Mouse (Mus musculus): ENCODE measurements at regions not wholly inside any gene's neighbourhood (a gene's known extent, or its start where the extent isn't known, plus 50 kb on each side); places are given as distances from the start of the nearest gene placed in this dataset.
A peak's percentile ranks its signal among the peaks of the same experiment; 100 is the strongest.

DNA sequence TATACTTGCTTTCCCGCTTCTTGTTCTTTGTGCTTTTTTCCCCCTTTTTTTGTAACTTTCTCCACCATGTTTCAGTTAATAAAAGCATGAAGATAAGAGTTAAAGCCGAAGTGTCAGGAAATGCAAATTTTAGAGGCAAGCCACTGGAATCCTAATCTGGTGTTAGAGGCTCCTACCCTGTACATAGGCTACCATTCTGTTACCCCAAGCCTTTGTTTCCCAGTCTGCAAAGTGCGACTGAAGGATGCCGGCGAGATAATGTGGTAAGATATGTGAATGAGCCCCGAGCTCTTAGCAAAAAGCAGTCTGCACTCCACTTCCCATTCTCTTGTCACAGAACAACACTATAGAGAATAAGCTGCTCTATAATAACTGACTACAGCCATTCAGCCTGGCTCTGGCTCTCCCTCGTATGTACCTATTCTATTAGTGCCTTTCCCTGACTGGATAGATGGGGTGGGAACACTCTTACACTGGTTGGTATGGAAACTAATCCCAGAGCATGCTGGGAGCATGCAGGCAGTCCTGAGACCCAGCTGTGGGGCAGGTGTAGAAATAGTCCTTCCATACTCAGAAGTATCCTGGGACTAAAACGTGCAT is 229.7 kb upstream of the Daam1 start:
- ATAC-seq (ENCODE audit: low FRiP score, low read depth) = peak; percentile 69; the same call in 1 of the 2 replicates
- WGBS = 50% methylated on average over 8 of the region's 8 CpGs
- no peaks in the 10 kb centered on the region for H3K27me3 ChIP-seq
- H3K4me2 ChIP-seq = no peak overlapping the region
- no peak overlapping the region for H3K9ac ChIP-seq
- H3K27ac ChIP-seq (replicated peaks) = peak overlapping the region; percentile 52; the same call in 1 of the 2 replicates
- H3K36me3 ChIP-seq = no peaks in the 10 kb centered on the region
- H3K9me3 ChIP-seq = no peaks in the 10 kb centered on the region
- no peak overlapping the region for H3K4me3 ChIP-seq
- peaks cover 15% of the 10 kb centered on the region; the same call in 1 of the 2 replicates for H3K4me1 ChIP-seq (replicated peaks)

- 90% methylated on average over 10 of the region's 10 CpGs for WGBS
- no peaks in the 10 kb centered on the region for H3K27me3 ChIP-seq
Observed at GRCm38 (mm10) chr12:71603136-71603535, 227.7 kb upstream of the Daam1 start.

DNA sequence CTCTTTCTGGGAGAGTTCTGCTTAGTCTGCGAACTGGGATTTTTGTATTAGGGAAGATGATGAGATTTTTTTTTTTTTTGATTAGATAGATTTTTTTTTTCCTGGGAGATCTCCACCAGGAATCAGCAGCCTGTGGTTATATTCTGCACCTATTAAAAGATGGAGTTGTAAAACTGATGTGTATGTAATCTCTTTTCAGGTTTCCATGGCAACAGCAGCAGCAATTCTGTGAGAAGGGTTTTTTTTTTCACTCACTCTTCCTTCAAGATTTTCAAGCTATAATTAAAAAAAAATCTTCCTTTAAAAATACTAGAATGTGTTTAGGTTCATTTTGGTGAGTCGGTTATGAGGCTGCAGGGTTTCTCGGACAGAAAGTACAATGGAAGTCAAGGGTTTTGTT is 224.5 kb upstream of the Daam1 start:
- Histone ChIP-seq H3K4me3 (no peak overlapping the region), H3K27ac (replicated peaks) (peak overlapping the region; percentile 72), H3K27me3 (no peaks in the 10 kb centered on the region), H3K9ac (no peak overlapping the region), H3K4me2 (no peak overlapping the region), H3K4me1 (replicated peaks) (peaks cover 16% of the 10 kb centered on the region), H3K9me3 (no peaks in the 10 kb centered on the region), H3K36me3 (no peaks in the 10 kb centered on the region)
- no peak for ATAC-seq (ENCODE audit: low FRiP score, low read depth)
- WGBS = 47% methylated on average over 3 of the region's 3 CpGs

More at GRCm38 (mm10) chr12:71603136-71603535, 227.7 kb upstream of the Daam1 start:
- no peak for ATAC-seq (ENCODE audit: low FRiP score, low read depth)
- no peaks in the 10 kb centered on the region for H3K36me3 ChIP-seq
- no peak overlapping the region for H3K27ac ChIP-seq (replicated peaks)
- H3K4me1 ChIP-seq (replicated peaks) = peaks cover 24% of the 10 kb centered on the region
- H3K9me3 ChIP-seq = no peaks in the 10 kb centered on the region
- H3K4me3 ChIP-seq = no peak overlapping the region
- no peak overlapping the region for H3K4me2 ChIP-seq
- H3K9ac ChIP-seq = no peak overlapping the region

DNA sequence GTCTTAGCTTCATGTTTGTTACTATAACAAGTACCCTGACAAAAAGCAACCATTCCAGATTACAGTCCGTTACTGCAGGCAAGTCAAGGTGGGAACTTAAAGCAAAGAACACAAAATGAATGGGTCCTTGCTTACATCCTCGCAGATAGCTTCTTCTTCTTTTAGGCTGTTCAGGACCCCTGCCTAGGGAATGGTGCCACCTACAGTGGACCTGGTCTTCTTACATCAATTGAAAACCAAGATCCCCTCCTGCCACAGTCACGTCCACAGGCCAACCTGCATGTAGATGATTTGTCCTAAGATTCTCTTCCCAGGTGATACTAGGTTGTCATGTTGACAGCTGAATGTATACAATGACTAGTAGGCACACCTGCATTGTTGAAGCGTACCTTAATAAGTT is 222.9 kb upstream of the Daam1 start:
- H3K27ac ChIP-seq (replicated peaks) = no peak overlapping the region
- no peaks in the 10 kb centered on the region for H3K9me3 ChIP-seq
- no peak for ATAC-seq (ENCODE audit: low FRiP score, low read depth)
- no peak overlapping the region for H3K4me2 ChIP-seq
- H3K4me1 ChIP-seq (replicated peaks) = peaks cover 12% of the 10 kb centered on the region
- H3K36me3 ChIP-seq = no peaks in the 10 kb centered on the region
- 94% methylated on average over 4 of the region's 4 CpGs for WGBS
- no peak overlapping the region for H3K9ac ChIP-seq
- H3K4me3 ChIP-seq = no peak overlapping the region
- no peaks in the 10 kb centered on the region for H3K27me3 ChIP-seq

- no peaks in the 10 kb centered on the region for H3K4me1 ChIP-seq (replicated peaks)
- H3K9ac ChIP-seq = no peak overlapping the region
- 70% methylated on average over 8 of the region's 8 CpGs for WGBS
- no peak overlapping the region for H3K4me3 ChIP-seq
- no peak overlapping the region for H3K4me2 ChIP-seq
- H3K27me3 ChIP-seq = no peaks in the 10 kb centered on the region
- no peak overlapping the region for H3K27ac ChIP-seq (replicated peaks)
- H3K9me3 ChIP-seq = no peaks in the 10 kb centered on the region
- no peaks in the 10 kb centered on the region for H3K36me3 ChIP-seq
- no peak for ATAC-seq (ENCODE audit: low FRiP score, low read depth)
Observed at GRCm38 (mm10) chr12:71613326-71613725, 217.6 kb upstream of the Daam1 start.

DNA sequence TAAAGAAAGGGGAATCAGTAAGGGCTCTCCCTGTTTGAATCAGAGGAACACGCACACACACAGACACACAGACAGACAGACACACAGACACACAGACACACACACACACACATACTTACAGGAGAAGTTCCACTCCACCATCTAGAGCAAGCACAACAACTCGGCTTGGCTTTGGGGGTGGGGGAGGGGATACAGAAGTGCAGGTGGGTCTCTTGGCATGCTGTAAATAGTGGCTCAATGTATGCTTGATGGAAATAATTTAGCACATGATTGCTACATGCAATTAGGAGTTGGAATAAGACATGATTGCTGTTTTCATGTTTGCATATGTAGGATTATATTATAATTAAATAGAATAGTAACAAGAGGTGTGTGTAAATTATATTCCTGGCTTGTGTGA is 215.9 kb upstream of the Daam1 start:
- H3K4me1 ChIP-seq (replicated peaks) = no peaks in the 10 kb centered on the region
- WGBS = 84% methylated on average over 2 of the region's 2 CpGs
- H3K9me3 ChIP-seq = no peaks in the 10 kb centered on the region
- no peak overlapping the region for H3K4me2 ChIP-seq
- H3K36me3 ChIP-seq = no peaks in the 10 kb centered on the region
- H3K27me3 ChIP-seq = no peaks in the 10 kb centered on the region
- H3K4me3 ChIP-seq = no peak overlapping the region
- no peak overlapping the region for H3K9ac ChIP-seq
- no peak overlapping the region for H3K27ac ChIP-seq (replicated peaks)
- no peak for ATAC-seq (ENCODE audit: low FRiP score, low read depth)

DNA sequence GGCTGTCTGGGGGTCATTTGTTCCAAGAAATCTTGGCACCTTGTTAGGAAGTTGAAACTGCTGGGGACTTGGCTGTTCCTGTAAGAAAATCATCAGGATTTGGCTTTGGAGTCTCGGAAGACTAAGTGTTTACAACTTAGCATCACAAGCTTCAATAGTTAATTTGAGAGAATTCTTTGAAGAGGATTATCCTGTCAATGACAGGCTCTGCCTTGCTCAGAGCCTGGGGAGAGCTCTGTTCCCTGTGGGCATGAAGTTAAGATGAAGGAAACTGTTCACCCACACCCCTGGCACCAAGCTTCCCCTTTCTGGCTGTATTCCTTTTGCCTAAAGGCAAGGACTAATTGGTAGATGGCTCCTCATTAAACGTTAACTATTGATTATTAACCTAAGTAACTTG is 215.5 kb upstream of the Daam1 start:
- ATAC-seq (ENCODE audit: low FRiP score, low read depth) = no peak
- Histone ChIP-seq H3K4me3 (no peak overlapping the region), H3K4me2 (no peak overlapping the region), H3K27me3 (no peaks in the 10 kb centered on the region), H3K9ac (no peak overlapping the region), H3K9me3 (no peaks in the 10 kb centered on the region), H3K36me3 (no peaks in the 10 kb centered on the region), H3K27ac (replicated peaks) (no peak overlapping the region), H3K4me1 (replicated peaks) (no peaks in the 10 kb centered on the region)
- WGBS = 72% methylated on average over 2 of the region's 2 CpGs

- ATAC-seq (ENCODE audit: low FRiP score, low read depth) = no peak
- no peaks in the 10 kb centered on the region for H3K4me1 ChIP-seq (replicated peaks)
- no peak overlapping the region for H3K9ac ChIP-seq
- no peak overlapping the region for H3K4me2 ChIP-seq
- H3K4me3 ChIP-seq = no peak overlapping the region
- no peaks in the 10 kb centered on the region for H3K27me3 ChIP-seq
- no peak overlapping the region for H3K27ac ChIP-seq (replicated peaks)
- 82% methylated on average over 4 of the region's 4 CpGs for WGBS
- no peaks in the 10 kb centered on the region for H3K36me3 ChIP-seq
- H3K9me3 ChIP-seq = no peaks in the 10 kb centered on the region
Observed at GRCm38 (mm10) chr12:71616121-71616520, 214.8 kb upstream of the Daam1 start.

- Histone ChIP-seq H3K4me3 (no peak overlapping the region), H3K9ac (no peak overlapping the region), H3K9me3 (no peaks in the 10 kb centered on the region), H3K27me3 (no peaks in the 10 kb centered on the region), H3K27ac (replicated peaks) (no peak overlapping the region), H3K4me2 (no peak overlapping the region), H3K4me1 (replicated peaks) (no peaks in the 10 kb centered on the region), H3K36me3 (no peaks in the 10 kb centered on the region)
- no peak for ATAC-seq (ENCODE audit: low FRiP score, low read depth)
- 83% methylated on average over 6 of the region's 6 CpGs for WGBS
Observed at GRCm38 (mm10) chr12:71618466-71618865, 212.4 kb upstream of the Daam1 start.

- H3K4me3 ChIP-seq = no peak overlapping the region
- ATAC-seq (ENCODE audit: low FRiP score, low read depth) = no peak
- no peak overlapping the region for H3K9ac ChIP-seq
- H3K4me2 ChIP-seq = no peak overlapping the region
- 88% methylated on average over 8 of the region's 8 CpGs for WGBS
- no peaks in the 10 kb centered on the region for H3K4me1 ChIP-seq (replicated peaks)
- H3K27ac ChIP-seq (replicated peaks) = no peak overlapping the region
- no peaks in the 10 kb centered on the region for H3K27me3 ChIP-seq
- H3K9me3 ChIP-seq = no peaks in the 10 kb centered on the region
- H3K36me3 ChIP-seq = no peaks in the 10 kb centered on the region
Observed at GRCm38 (mm10) chr12:71618956-71619355, 211.9 kb upstream of the Daam1 start.

DNA sequence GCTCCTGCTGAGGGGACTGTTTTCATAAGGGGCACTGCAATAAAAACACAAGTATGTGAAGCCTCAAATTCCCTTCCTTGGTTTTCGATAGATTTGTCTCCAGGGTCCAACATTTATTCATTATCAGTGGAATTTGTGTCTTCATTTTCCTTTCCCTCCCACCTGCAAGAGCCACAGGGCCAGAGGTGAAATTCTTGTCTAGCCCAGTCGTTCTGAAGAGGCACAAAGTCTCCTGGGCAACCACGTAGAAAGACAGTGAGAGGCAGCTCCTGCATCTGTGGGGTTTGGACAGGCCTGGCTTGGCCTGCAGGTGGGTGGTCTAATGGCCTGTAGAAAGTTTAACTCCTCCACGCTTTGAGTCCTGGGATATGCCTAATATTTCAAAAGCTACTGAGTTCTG is 211.3 kb upstream of the Daam1 start:
- H3K4me1 ChIP-seq (replicated peaks) = no peaks in the 10 kb centered on the region
- no peak overlapping the region for H3K27ac ChIP-seq (replicated peaks)
- H3K27me3 ChIP-seq = no peaks in the 10 kb centered on the region
- no peak overlapping the region for H3K4me2 ChIP-seq
- no peak for ATAC-seq (ENCODE audit: low FRiP score, low read depth)
- no peak overlapping the region for H3K9ac ChIP-seq
- no peaks in the 10 kb centered on the region for H3K36me3 ChIP-seq
- H3K9me3 ChIP-seq = no peaks in the 10 kb centered on the region
- 47% methylated on average over 4 of the region's 4 CpGs for WGBS
- H3K4me3 ChIP-seq = no peak overlapping the region

- H3K9ac ChIP-seq = no peak overlapping the region
- H3K36me3 ChIP-seq = no peaks in the 10 kb centered on the region
- no peak overlapping the region for H3K4me2 ChIP-seq
- no peak overlapping the region for H3K27ac ChIP-seq (replicated peaks)
- WGBS = 55% methylated on average over 4 of the region's 4 CpGs
- H3K4me3 ChIP-seq = no peak overlapping the region
- H3K27me3 ChIP-seq = no peaks in the 10 kb centered on the region
- no peaks in the 10 kb centered on the region for H3K9me3 ChIP-seq
- no peaks in the 10 kb centered on the region for H3K4me1 ChIP-seq (replicated peaks)
- no peak for ATAC-seq (ENCODE audit: low FRiP score, low read depth)
Observed at GRCm38 (mm10) chr12:71621542-71621941, 209.3 kb upstream of the Daam1 start.

DNA sequence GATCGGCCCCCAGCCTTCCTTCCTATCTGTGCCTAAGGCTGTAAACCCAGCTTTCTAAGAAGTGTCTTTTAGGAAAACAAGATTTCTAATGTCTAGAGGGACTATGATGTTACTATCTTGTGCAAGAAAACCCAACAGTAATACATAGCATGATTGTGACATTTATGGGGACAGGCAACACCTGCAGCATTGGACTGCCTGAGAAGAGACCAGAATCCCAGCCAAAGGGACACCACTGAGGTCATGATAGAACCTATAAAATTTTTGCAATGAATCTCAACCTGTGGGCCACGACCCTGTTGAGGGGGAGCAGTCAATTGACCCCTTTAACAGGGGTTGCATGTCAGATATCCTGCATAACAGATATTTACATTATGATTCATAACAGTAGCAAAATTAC is 208.1 kb upstream of the Daam1 start:
- ATAC-seq (ENCODE audit: low FRiP score, low read depth) = no peak
- Histone ChIP-seq H3K9ac (no peak overlapping the region), H3K27ac (replicated peaks) (no peak overlapping the region), H3K4me1 (replicated peaks) (no peaks in the 10 kb centered on the region), H3K4me3 (no peak overlapping the region), H3K36me3 (no peaks in the 10 kb centered on the region), H3K27me3 (no peaks in the 10 kb centered on the region), H3K4me2 (no peak overlapping the region), H3K9me3 (no peaks in the 10 kb centered on the region)
- WGBS = 85% methylated on average over 2 of the region's 2 CpGs
